Mouse (Mus musculus): Measurements from ENCODE around the gene Dnah12. TPM values are rescaled to one million over a fixed set of nuclear protein-coding genes. Genes with fewer than 3 reads are reported as not detected.

Gene Dnah12
- polyA plus RNA-seq, 1 experiment from 2014 or later = 0.09 TPM

- Histone ChIP-seq H3K36me3 (peaks cover 15% of the 10 kb centered on the region), H3K4me3 (no peak overlapping the region), H3K4me2 (no peak overlapping the region), H3K27me3 (no peaks in the 10 kb centered on the region), H3K27ac (no peak overlapping the region), H3K4me1 (replicated peaks) (no peaks in the 10 kb centered on the region), H3K9ac (no peak overlapping the region), H3K9me3 (replicated peaks) (no peaks in the 10 kb centered on the region)
- ATAC-seq (replicated peaks; ENCODE audit: insufficient number of reproducible peaks, insufficient read depth, low FRiP score, low read depth) = no peak
- 88% methylated on average over 3 of the region's 3 CpGs for WGBS
These were observed 241.8 kb downstream of the Dnah12 start for GRCm38 (mm10) chr14:26934891-26935290.

- no peak overlapping the region for H3K9ac ChIP-seq
- H3K4me2 ChIP-seq = no peak overlapping the region
- 68% methylated on average over 4 of the region's 4 CpGs for WGBS
- peaks cover 14% of the 10 kb centered on the region for H3K36me3 ChIP-seq
- no peak for ATAC-seq (replicated peaks; ENCODE audit: insufficient number of reproducible peaks, insufficient read depth, low FRiP score, low read depth)
- H3K4me1 ChIP-seq (replicated peaks) = no peaks in the 10 kb centered on the region
- no peaks in the 10 kb centered on the region for H3K9me3 ChIP-seq (replicated peaks)
- no peaks in the 10 kb centered on the region for H3K27me3 ChIP-seq
- no peak overlapping the region for H3K27ac ChIP-seq
- H3K4me3 ChIP-seq = no peak overlapping the region
These were observed 242.5 kb downstream of the Dnah12 start for GRCm38 (mm10) chr14:26935558-26935957.

Small RNA genes lying within 50 kb of the gene (microRNA-seq; reads per million reads assigned to microRNA genes)
- not detected for gene Mir7672

Other genes starting within 250 kb of the Dnah12 start
- 111 and 141 TPM in 2 replicates for gene Slmap, start 158.3 kb upstream of the Dnah12 start, polyA plus RNA-seq (2015; fragmentation: Nextera tagmentation; extraction: Ambion mirVana)
- gene Dennd6a, start 119.4 kb upstream of the Dnah12 start, polyA plus RNA-seq (2015; fragmentation: Nextera tagmentation; extraction: Ambion mirVana) = 20.3 and 21.7 TPM in 2 replicates
- gene Arf4, start 55.2 kb upstream of the Dnah12 start, polyA plus RNA-seq (2015; fragmentation: Nextera tagmentation; extraction: Ambion mirVana) = 391 and 431 TPM in 2 replicates
- 7.1 and 8.0 TPM in 2 replicates for gene Pde12, start 23.4 kb upstream of the Dnah12 start, polyA plus RNA-seq (2015; fragmentation: Nextera tagmentation; extraction: Ambion mirVana)
- gene Asb14, start 201.3 kb downstream of the Dnah12 start, polyA plus RNA-seq (2015; fragmentation: Nextera tagmentation; extraction: Ambion mirVana) = 1.1 and 1.8 TPM in 2 replicates

Measured in heart, embryonic 15.5 days (tissue).